Mouse (Mus musculus) spleen, adult 2 months (tissue): ENCODE data around the gene Ucn3.

Source experiments
- CTCF ChIP-seq: fragments of 200-500 bp; IDR thresholded peaks from 2 replicates; pipeline ENCODE4 v1.5.1; 2011; ENCODE audit warnings: mild to moderate bottlenecking, inconsistent platforms; ENCODE audit not compliant: insufficient read depth, insufficient read length, insufficient replicate concordance; ENCODE audit errors: extremely low read depth
- POLR2A ChIP-seq: fragments of 200-500 bp; IDR thresholded peaks from 2 replicates; pipeline ENCODE4 v1.6.1; 2011; ENCODE audit warnings: low read depth, low read length, inconsistent platforms

GRCm38 (mm10) chr13:3968849-3969248 is 23.7 kb upstream of the Ucn3 start:
- TF ChIP-seq POLR2A (no peak), CTCF (no peak)
